ENCODE assay signal across 8 mouse cellular contexts in genomic region chr11:11973366-11974014, GRCm38 (mm10).
DNase-seq lines count a peak whose midpoint lies in the region; ATAC-seq and TF ChIP-seq lines count a peak whose summit lies in the region.

No protein-coding gene starts in this region.

- H3K4me2 ChIP-seq in embryonic facial prominence, embryonic 12.5 days (replicated peaks): no peak overlapping the region
- H3K4me2 ChIP-seq in limb, embryonic 11.5 days (ENCODE audit: low read depth, severe bottlenecking): no peak overlapping the region
- no peak overlapping the region for H3K4me2 ChIP-seq in midbrain, embryonic 14.5 days (ENCODE audit: low read length)

- H3K4me1 ChIP-seq in embryonic facial prominence, embryonic 12.5 days: 0 out of 2 replicates have a peak, but pooled peaks cover 4% of the 10 kb centered on the region
- H3K4me1 ChIP-seq in kidney, adult 2 months (ENCODE audit: control insufficient read depth, insufficient read depth, low read length): no peaks in the 10 kb centered on the region
- no peaks in the 10 kb centered on the region for H3K4me1 ChIP-seq in limb, embryonic 11.5 days (ENCODE audit: control insufficient read depth, insufficient read depth, low read length)
- H3K4me1 ChIP-seq in midbrain, embryonic 14.5 days (ENCODE audit: control insufficient read depth, insufficient read depth, low read length): 0 out of 2 replicates have a peak, but pooled peaks cover 2% of the 10 kb centered on the region

- WGBS in embryonic facial prominence, embryonic 12.5 days: 42% methylated on average over 8 of the region's 8 CpGs
- WGBS in kidney, adult 2 months: 44% methylated on average over 8 of the region's 8 CpGs
- 57% methylated on average over 8 of the region's 8 CpGs for WGBS in limb, embryonic 11.5 days
- WGBS in midbrain, embryonic 14.5 days: 41% methylated on average over 8 of the region's 8 CpGs

- no peaks in the 10 kb centered on the region for H3K9me3 ChIP-seq in embryonic facial prominence, embryonic 12.5 days
- H3K9me3 ChIP-seq in limb, embryonic 11.5 days (ENCODE audit: control insufficient read depth, low read length): no peaks in the 10 kb centered on the region
- peaks cover 9% of the 10 kb centered on the region for H3K9me3 ChIP-seq in midbrain, embryonic 14.5 days (ENCODE audit: control insufficient read depth, low read length)

- ATAC-seq in embryonic facial prominence, embryonic 12.5 days (ENCODE audit: insufficient number of reproducible peaks, insufficient read depth, low FRiP score, low TSS enrichment): peak; percentile 10; the same call in 1 of the 2 replicates
- peak; percentile 67; the same call in 1 of the 2 replicates for ATAC-seq in limb, embryonic 11.5 days (ENCODE audit: insufficient number of reproducible peaks, low FRiP score, low TSS enrichment, low read depth)
- peak; percentile 74 for ATAC-seq in midbrain, embryonic 14.5 days (ENCODE audit: low FRiP score, low TSS enrichment)

- no peak for TF ChIP-seq POLR2A in kidney, adult 2 months (IDR thresholded peaks at IDR 0.05; ENCODE audit: low read depth, low read length)

- peaks cover 26% of the 10 kb centered on the region for H3K36me3 ChIP-seq in embryonic facial prominence, embryonic 12.5 days
- no peaks in the 10 kb centered on the region for H3K36me3 ChIP-seq in kidney, adult 2 months (ENCODE audit: control insufficient read depth, insufficient read depth, low read length)
- peaks cover 4% of the 10 kb centered on the region; the same call in 1 of the 2 replicates for H3K36me3 ChIP-seq in limb, embryonic 11.5 days (ENCODE audit: control insufficient read depth, insufficient read depth, low read length)
- H3K36me3 ChIP-seq in midbrain, embryonic 14.5 days (ENCODE audit: control insufficient read depth, insufficient read depth, low read length): 0 out of 2 replicates have a peak, but pooled peaks cover 3% of the 10 kb centered on the region

- TF ChIP-seq CTCF in kidney, adult 2 months (conservative IDR thresholded peaks at IDR 0.05; ENCODE audit: insufficient read depth, insufficient read length, low read depth, low read length): peak; percentile 93

- H3K4me3 ChIP-seq in embryonic facial prominence, embryonic 12.5 days: no peak overlapping the region
- H3K4me3 ChIP-seq in kidney, adult 2 months (ENCODE audit: insufficient read depth, low read depth, low read length): no peak overlapping the region
- H3K4me3 ChIP-seq in limb, embryonic 11.5 days (ENCODE audit: low read depth, low read length): no peak overlapping the region
- no peak overlapping the region for H3K4me3 ChIP-seq in midbrain, embryonic 14.5 days (replicated peaks; ENCODE audit: low read depth, low read length)

- H3K27ac ChIP-seq in embryonic facial prominence, embryonic 12.5 days: 0 out of 2 replicates have a peak overlapping the region, but pooled peaks have one; percentile 17
- no peak overlapping the region for H3K27ac ChIP-seq in kidney, adult 2 months (ENCODE audit: insufficient read depth, low read depth, low read length)
- no peak overlapping the region for H3K27ac ChIP-seq in limb, embryonic 11.5 days (replicated peaks; ENCODE audit: low read depth, low read length)
- H3K27ac ChIP-seq in midbrain, embryonic 14.5 days (replicated peaks; ENCODE audit: low read depth, low read length): no peak overlapping the region

- no peak overlapping the region for H3K9ac ChIP-seq in embryonic facial prominence, embryonic 12.5 days
- H3K9ac ChIP-seq in limb, embryonic 11.5 days (ENCODE audit: low read length): no peak overlapping the region
- no peak overlapping the region for H3K9ac ChIP-seq in midbrain, embryonic 14.5 days (replicated peaks; ENCODE audit: low read length)

- H3K27me3 ChIP-seq in embryonic facial prominence, embryonic 12.5 days: no peaks in the 10 kb centered on the region
- no peaks in the 10 kb centered on the region for H3K27me3 ChIP-seq in kidney, adult 2 months (replicated peaks; ENCODE audit: control insufficient read depth, insufficient read depth, low read length)
- H3K27me3 ChIP-seq in limb, embryonic 11.5 days (ENCODE audit: control insufficient read depth, insufficient read depth, low read length): no peaks in the 10 kb centered on the region
- no peaks in the 10 kb centered on the region for H3K27me3 ChIP-seq in midbrain, embryonic 14.5 days (ENCODE audit: control insufficient read depth, insufficient read depth, low read length)

- DNase-seq in A20 (ENCODE audit: low read depth, low spot score): peak; percentile 70
- peak; percentile 77 for DNase-seq in adrenal gland, postnatal 25 days
- peak; percentile 75 for DNase-seq in heart, adult 8-10 months (ENCODE audit: low spot score)
- DNase-seq in kidney, adult 2 months: peak; percentile 81
- DNase-seq in limb, embryonic 11.5 days (ENCODE audit: low spot score): peak; percentile 83
- peak; percentile 90 for DNase-seq in midbrain, embryonic 14.5 days
- peak; percentile 23 to 49 for DNase-seq in spleen, postnatal 14 days (ENCODE audit: low spot score in 2 of 2)

Comparison
In these comparisons a context has a peak if more than half of its experiments do, and no peak if none do; other contexts are left out.
1. DNase-seq: peak in every context shown above with its lines; median percentile 90 in midbrain, embryonic 14.5 days; 83 in limb, embryonic 11.5 days; 81 in kidney, adult 2 months; 77 in adrenal gland, postnatal 25 days; 75 in heart, adult 8-10 months; 70 in A20; 36 in spleen, postnatal 14 days.
2. ATAC-seq: peak in every context shown above with its lines; median percentile 74 in midbrain, embryonic 14.5 days; 67 in limb, embryonic 11.5 days; 10 in embryonic facial prominence, embryonic 12.5 days.